In genomic region chr19:7557844-7558243, GRCm38 (mm10) we compare ENCODE assay signal across 9 mouse cellular contexts. TPM values are rescaled to one million over a fixed set of nuclear protein-coding genes. Genes with fewer than 3 reads are reported as not detected.
DNase-seq lines count a peak whose midpoint lies in the region; ATAC-seq lines count a peak whose summit lies in the region.
"Had no signal": no experiment of that assay in that cellular context is flagged by ENCODE, and none has a peak within 500 bp of the region (broad histone marks: within the 10 kb centered on the region; RNA-seq: fewer than 3 reads in every experiment).

No protein-coding gene starts in this region.

- intact Hi-C loops in left cerebral cortex, postnatal 25 days (cut with DNase I), result no loop called here

- no peaks in the 10 kb centered on the region for H3K9me3 ChIP-seq in kidney, embryonic 15.5 days (replicated peaks)
- H3K9me3 ChIP-seq in hindbrain, embryonic 13.5 days, result no peaks in the 10 kb centered on the region
- H3K9me3 ChIP-seq in midbrain, embryonic 11.5 days (ENCODE audit: control insufficient read depth, low read length), result no peaks in the 10 kb centered on the region

- peak overlapping the region; percentile 47 for H3K9ac ChIP-seq in kidney, embryonic 15.5 days
- peak overlapping the region; percentile 59; the same call in 1 of the 2 replicates for H3K9ac ChIP-seq in hindbrain, embryonic 13.5 days
- H3K9ac ChIP-seq in midbrain, embryonic 11.5 days (ENCODE audit: low read length), result peak overlapping the region; percentile 51

- H3K4me1 ChIP-seq in kidney, embryonic 15.5 days, result peaks cover 12% of the 10 kb centered on the region
- H3K4me1 ChIP-seq in hindbrain, embryonic 13.5 days (replicated peaks), result peaks cover 11% of the 10 kb centered on the region
- peaks cover 6% of the 10 kb centered on the region for H3K4me1 ChIP-seq in midbrain, embryonic 11.5 days (ENCODE audit: control insufficient read depth, insufficient read depth, low read length)

- ATAC-seq in kidney, embryonic 15.5 days (replicated peaks; ENCODE audit: low FRiP score), result peak; percentile 43; the same call in 1 of the 2 replicates
- 0 out of 2 replicates have a peak, but pooled peaks have one; percentile 2 for ATAC-seq in common myeloid progenitor, adult 5-6 weeks (replicated peaks; ENCODE audit: low read depth, poor library complexity, severe bottlenecking)
- no peak for ATAC-seq in hindbrain, embryonic 13.5 days (ENCODE audit: low FRiP score)
- no peak for ATAC-seq in midbrain, embryonic 11.5 days (ENCODE audit: low FRiP score)

- WGBS in kidney, embryonic 15.5 days, result 11% methylated on average over 4 of the region's 4 CpGs
- 14% methylated on average over 4 of the region's 4 CpGs for WGBS in hindbrain, embryonic 13.5 days
- 8% methylated on average over 4 of the region's 4 CpGs for WGBS in midbrain, embryonic 11.5 days

- no peaks in the 10 kb centered on the region for H3K27me3 ChIP-seq in kidney, embryonic 15.5 days
- H3K27me3 ChIP-seq in hindbrain, embryonic 13.5 days, result peaks cover 22% of the 10 kb centered on the region
- H3K27me3 ChIP-seq in midbrain, embryonic 11.5 days (ENCODE audit: control insufficient read depth, insufficient read depth, low read length), result peaks cover 8% of the 10 kb centered on the region; the same call in 1 of the 2 replicates

- H3K36me3 ChIP-seq in kidney, embryonic 15.5 days, result no peaks in the 10 kb centered on the region
- H3K36me3 ChIP-seq in hindbrain, embryonic 13.5 days, result no peaks in the 10 kb centered on the region
- no peaks in the 10 kb centered on the region for H3K36me3 ChIP-seq in midbrain, embryonic 11.5 days (ENCODE audit: control insufficient read depth, insufficient read depth, low read length)

- peak overlapping the region; percentile 79 for H3K4me2 ChIP-seq in kidney, embryonic 15.5 days
- peak overlapping the region; percentile 61 for H3K4me2 ChIP-seq in hindbrain, embryonic 13.5 days
- H3K4me2 ChIP-seq in midbrain, embryonic 11.5 days, result peak overlapping the region; percentile 68

- peak overlapping the region; percentile 54 for H3K4me3 ChIP-seq in kidney, embryonic 15.5 days (replicated peaks)
- H3K4me3 ChIP-seq in hindbrain, embryonic 13.5 days, result peak overlapping the region; percentile 41
- H3K4me3 ChIP-seq in midbrain, embryonic 11.5 days (ENCODE audit: low read depth, low read length), result peak overlapping the region; percentile 35

- H3K27ac ChIP-seq in kidney, embryonic 15.5 days, result no peak overlapping the region
- no peak overlapping the region for H3K27ac ChIP-seq in hindbrain, embryonic 13.5 days
- H3K27ac ChIP-seq in midbrain, embryonic 11.5 days (ENCODE audit: low read depth, low read length), result no peak overlapping the region

- DNase-seq in kidney, postnatal 10 days, result no peak
- DNase-seq in midbrain, embryonic 11.5 days (ENCODE audit: low spot score, missing footprints), result peak; percentile 92
- DNase-seq in left cerebral cortex, postnatal 25 days (ENCODE audit: low spot score in 2 of 2), result no peak
- DNase-seq in frontal cortex, postnatal 36 days (ENCODE audit: low spot score in 2 of 2), result no peak
- no peak for DNase-seq in right cerebral cortex, postnatal 25 days

RNA-seq across cellular contexts. Expression of gene Pla2g16, which starts 0.6 kb away (rescaled TPM):
- polyA plus RNA-seq in kidney, embryonic 15.5 days (2015; fragmentation: Nextera tagmentation; extraction: Ambion mirVana), result 8.8 and 9.2 TPM in 2 replicates
- total RNA-seq in common myeloid progenitor, adult 5-6 weeks (2017), result 19.6 and 28.0 TPM in 2 replicates
- 2.9 and 5.4 TPM in 2 replicates for polyA plus RNA-seq in hindbrain, embryonic 13.5 days (2015; fragmentation: Nextera tagmentation; extraction: Ambion mirVana)
- polyA plus RNA-seq in midbrain, embryonic 11.5 days (2014; fragmentation: Nextera tagmentation; extraction: Ambion mirVana), result 2.3 and 3.2 TPM in 2 replicates
- total RNA-seq in left cerebral cortex, postnatal 25 days (2021), result 10 to 100 TPM; 21.5 to 21.7 TPM

RNA-seq across cellular contexts. Expression of gene Lgals12, which starts 49.1 kb away (rescaled TPM):
- polyA plus RNA-seq in kidney, embryonic 15.5 days (2015; fragmentation: Nextera tagmentation; extraction: Ambion mirVana), result 1.3 and 2.1 TPM in 2 replicates
- total RNA-seq in common myeloid progenitor, adult 5-6 weeks (2017), result not detected in 2 replicates
- 0.08 and 0.17 TPM in 2 replicates for polyA plus RNA-seq in hindbrain, embryonic 13.5 days (2015; fragmentation: Nextera tagmentation; extraction: Ambion mirVana)
- polyA plus RNA-seq in midbrain, embryonic 11.5 days (2014; fragmentation: Nextera tagmentation; extraction: Ambion mirVana), result not detected in 2 replicates
- total RNA-seq in left cerebral cortex, postnatal 25 days (2021), result under 1 TPM; 0.16 to 0.64 TPM
- total RNA-seq: neutrophil, adult 5-6 weeks had no signal

RNA-seq across cellular contexts. Expression of gene Hrasls5, which starts 54.5 kb away (rescaled TPM):
- not detected in 2 replicates for polyA plus RNA-seq in kidney, embryonic 15.5 days (2015; fragmentation: Nextera tagmentation; extraction: Ambion mirVana)
- not detected in 2 replicates for total RNA-seq in common myeloid progenitor, adult 5-6 weeks (2017)
- polyA plus RNA-seq in hindbrain, embryonic 13.5 days (2015; fragmentation: Nextera tagmentation; extraction: Ambion mirVana), result not detected in 2 replicates
- not detected in 2 replicates for polyA plus RNA-seq in midbrain, embryonic 11.5 days (2014; fragmentation: Nextera tagmentation; extraction: Ambion mirVana)
- not detected for total RNA-seq in left cerebral cortex, postnatal 25 days (2021)
- total RNA-seq: neutrophil, adult 5-6 weeks had no signal

Comparison
In these comparisons a context has a peak if more than half of its experiments do, and no peak if none do; other contexts are left out.
1. ATAC-seq: peak in kidney, embryonic 15.5 days (single experiment) and common myeloid progenitor, adult 5-6 weeks (single experiment); none in hindbrain, embryonic 13.5 days (single experiment) and midbrain, embryonic 11.5 days (single experiment).
2. Peak in every context shown above with its lines, with median percentiles within 50 percentile points of each other: H3K4me2 ChIP-seq, H3K4me3 ChIP-seq and H3K9ac ChIP-seq.